Mouse (Mus musculus): ENCODE data around the gene Nbeal2.

DNA sequence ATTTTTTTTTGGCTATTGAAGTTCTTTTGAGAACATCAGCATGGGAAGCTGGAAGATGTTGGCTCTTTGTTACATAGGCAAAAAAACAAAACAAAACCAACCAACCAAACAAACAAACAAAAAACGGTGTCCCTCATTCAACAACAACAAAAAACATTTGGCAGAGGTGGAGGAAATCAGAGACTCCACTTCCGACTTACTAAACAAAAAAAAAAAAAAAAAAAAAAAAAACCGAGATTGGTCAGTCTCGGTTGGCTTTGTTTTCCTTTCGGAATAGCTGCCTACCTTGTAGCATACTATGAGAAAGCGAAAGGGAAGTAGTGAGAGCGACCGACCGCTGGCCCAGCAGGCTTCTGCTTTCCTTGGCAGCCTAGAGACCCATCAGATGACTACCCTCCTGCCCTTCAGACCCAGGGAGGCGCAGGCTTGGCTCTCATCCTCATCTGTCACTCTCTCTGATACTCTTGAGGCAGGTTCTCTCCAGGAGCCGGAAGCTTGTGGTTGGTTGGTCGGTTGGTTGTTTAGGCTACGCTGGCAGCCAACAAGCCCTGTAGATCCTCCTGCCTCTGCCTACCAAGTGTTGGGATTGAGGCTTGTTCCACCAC is 3.6 kb upstream of the Nbeal2 start:
- TF ChIP-seq CTCF (IDR thresholded peaks at IDR 0.05; ENCODE audit: borderline replicate concordance, control insufficient read depth, extremely low read depth, insufficient read depth, low read length, poor library complexity), result no peak
- TF ChIP-seq POLR2A (IDR thresholded peaks at IDR 0.05; ENCODE audit: control insufficient read depth, extremely low read depth, insufficient read depth, low read length, poor library complexity), result no peak
